Mouse (Mus musculus) right cerebral cortex, adult 2 months (tissue): ENCODE data around the gene Opalin.

Experiments used
- DNase-seq, 2 experiments: peaks; one replicate each; pipeline ENCODE4 v3.0.0; 2021 to 2022; ENCODE audit warnings: low spot score in 2 of 2

Gene Opalin

DNA sequence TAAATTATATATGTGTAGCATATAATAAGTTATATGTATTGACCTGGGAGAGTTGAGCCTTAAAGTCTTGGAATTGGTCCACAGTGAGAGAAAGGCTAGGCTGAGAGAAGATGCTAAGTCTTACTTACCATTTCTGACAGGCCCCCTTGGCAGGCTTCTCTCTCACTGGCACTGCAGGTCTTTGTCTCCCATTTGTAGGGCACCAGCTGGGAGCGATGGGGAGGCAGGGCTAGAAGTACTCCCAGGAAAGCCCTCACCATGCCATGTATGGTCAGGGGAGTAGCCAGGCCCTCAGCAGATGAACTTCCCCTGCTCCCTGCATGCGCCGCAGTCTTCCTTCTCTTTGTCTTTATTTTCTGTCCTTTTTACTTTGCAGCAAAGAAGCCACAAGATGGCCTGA lies at the start of gene Opalin:
Gene Opalin (minus strand): TSS at position 208 of the 400 bp plus-strand sequence.
- DNase-seq: no peak

DNA sequence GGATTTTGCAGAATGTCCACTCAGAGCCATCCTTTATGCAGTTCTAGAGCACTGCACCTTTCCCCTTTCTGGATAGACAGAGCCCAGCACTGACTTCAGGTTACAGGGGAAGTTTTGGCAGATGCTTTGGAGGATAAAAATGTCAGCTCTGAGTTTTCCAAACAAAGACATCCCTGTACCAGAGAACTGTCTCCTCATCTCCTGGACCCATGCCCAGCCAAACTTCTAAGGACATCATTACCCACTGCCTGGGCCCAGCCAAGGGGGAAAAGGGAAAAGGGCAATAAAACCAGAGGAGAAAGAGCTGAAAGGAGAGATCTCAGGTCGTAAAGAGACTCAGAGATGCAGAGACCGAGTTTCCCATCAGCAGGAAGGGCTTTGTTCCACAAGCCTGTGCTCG lies 46.1 kb upstream of the Opalin start:
- DNase-seq: no peak

DNA sequence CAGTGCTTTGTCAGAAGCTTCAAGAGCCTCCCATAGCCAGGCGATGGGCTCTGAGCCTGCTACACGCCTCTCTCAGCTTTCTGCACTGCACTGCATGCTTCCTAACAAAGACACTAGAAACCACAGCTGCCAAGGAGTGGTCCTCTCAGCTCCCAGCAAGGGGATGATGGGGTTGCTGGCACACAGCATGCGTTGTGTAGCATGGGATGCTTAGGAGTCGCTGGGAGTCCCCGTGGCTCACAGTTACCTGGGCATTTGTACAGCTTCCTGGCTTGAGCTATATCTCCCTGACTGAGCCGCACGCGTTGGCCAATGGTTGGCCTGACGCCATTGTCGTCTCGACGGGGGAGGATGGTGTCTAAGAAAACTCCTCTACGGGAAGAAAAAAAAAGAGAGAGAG lies 43.0 kb upstream of the Opalin start:
- peak; percentile 65 to 78 for DNase-seq

DNA sequence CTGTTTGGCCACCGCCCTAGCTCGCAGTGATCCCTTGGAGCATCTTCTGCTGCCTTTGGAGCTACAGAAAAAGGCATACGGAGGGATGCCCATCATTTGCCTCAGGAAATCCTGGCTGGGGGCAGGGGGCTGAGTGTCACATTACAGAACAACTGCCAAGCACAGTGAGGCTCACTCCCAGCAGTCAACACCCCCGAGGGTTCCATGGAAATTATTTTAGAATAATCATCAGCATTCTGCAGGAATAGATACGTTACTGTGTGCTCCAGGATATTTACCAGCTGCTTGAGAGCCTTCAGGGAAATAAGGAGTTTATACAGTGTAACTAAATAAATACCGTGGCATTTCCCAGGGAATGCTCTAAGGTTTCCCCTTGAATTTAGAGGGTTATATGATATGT lies 41.4 kb upstream of the Opalin start:
- no peak for DNase-seq

DNA sequence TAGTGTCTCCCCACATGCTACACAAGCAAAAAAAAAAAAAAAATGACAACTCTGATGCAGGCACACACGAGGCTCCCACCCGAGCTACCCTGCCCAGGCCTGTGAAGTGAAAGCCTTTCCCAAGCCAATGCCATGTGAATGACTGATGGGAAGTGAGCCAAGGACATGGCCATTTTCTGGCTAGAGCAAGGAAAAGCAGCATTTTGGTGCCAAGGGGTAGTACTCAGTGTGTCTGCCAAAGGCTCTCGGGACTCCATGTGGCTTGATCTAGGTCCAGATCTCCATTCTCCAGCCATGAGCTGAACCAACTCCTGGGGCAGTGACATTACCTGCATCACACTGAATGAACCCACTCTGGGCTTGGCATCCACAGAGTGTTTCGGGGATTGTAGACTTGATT lies 40.4 kb upstream of the Opalin start:
- no peak for DNase-seq

DNA sequence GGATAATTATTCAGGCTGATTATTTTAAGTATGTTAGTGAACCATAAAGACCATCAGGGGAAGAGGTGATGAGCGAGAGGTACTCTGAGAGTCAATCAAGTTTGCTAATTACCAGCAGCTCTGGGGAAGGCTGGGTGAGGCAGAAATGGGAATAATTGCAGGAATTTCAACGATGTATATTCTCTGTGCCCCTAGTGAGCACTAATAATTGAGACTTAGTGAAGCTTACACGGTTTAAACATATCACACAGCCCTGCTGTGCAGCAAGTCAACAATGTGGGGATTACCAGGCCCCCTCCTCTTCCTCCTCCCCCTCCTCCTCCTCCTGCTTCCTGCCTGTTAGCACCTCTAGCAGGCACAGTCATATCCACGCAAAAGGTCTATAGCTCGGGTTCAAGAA lies 37.7 kb upstream of the Opalin start:
- no peak for DNase-seq

DNA sequence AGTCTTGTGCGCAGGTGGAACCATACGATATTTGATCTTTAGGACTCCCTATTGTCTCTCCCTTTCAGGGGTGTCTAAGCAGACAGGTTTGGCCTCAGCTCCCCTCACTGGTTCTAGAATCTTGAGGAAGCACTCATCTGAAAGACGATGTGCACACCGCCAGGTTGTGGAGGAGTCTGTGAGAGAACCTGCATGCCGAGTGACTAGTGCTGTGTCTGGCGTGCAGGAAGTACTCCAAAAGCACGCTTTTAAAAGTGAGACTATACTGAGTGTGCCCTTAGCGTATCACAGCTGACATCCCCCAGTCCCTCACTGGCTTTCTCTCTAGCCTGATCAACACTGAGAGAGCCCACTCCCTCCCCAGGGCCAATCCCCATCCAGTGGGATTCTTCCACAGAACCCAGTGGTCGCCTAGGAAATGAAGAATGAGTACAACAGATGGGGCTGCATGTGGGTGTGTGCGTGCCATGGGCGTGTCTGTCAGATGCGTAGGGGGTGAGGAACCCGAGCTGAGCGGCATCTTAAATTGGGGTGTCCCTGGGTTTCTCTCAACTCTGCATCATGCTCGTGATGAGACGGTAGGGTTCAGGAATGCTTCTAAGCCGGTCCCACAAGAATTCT lies 37.1 kb upstream of the Opalin start:
- DNase-seq: peak; percentile 61 to 67

DNA sequence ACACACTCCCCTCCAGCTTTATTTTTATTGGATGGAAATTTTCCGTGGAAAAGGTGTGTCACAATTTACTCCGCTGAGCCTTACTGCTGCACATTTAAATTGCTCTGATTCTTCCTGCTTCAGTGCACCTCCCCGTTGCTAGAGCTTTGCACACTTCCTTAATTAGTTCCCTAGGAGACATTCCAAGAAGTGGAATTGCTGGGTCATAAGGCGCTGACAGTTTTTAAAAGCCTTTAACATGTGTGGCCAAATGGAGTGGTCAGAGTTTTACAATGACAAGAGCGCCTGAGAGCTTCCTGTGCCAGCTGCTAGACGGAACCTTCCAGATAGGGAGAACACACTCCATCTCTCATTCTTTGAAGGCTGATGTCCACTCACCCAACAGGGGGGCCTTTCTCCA lies 35.7 kb upstream of the Opalin start:
- DNase-seq: no peak

DNA sequence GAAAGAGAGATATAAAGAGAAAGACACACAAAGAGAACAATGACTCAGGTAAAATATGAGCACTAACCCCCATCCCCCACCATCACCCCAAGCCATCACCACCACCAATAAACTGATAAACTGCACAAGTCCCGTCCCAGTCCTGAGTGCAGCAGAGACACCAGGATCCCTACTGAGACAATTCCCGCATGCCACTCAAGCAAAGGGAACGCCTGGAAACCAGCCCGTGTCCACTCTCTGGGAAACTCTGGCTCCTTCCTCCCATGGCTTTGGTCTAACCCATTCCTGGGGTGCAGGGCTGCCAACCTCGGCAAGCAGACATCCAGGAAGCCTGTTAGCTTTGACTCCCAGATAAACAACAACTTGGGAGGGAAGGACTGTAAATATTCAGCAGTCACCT lies 33.1 kb upstream of the Opalin start:
- DNase-seq: no peak

DNA sequence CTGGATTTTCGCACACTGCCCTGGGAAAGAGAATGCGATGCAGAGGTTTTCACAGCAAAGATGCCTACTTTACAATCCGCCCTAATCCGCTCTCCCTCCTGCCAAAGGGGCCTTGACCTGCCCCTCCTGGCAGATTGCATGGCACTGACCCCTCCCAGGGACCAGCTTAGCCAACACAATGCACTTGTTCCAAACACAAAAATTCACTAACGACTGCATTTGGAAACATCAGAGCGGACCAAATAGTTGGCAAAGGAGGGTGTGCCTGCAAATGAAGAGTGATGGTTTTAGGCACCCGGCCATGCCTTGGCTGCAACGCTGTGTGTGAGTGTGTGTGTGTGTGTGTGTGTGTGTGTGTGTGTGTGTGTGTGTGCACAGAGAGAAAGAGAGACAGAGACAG lies 32.6 kb upstream of the Opalin start:
- no peak for DNase-seq

DNA sequence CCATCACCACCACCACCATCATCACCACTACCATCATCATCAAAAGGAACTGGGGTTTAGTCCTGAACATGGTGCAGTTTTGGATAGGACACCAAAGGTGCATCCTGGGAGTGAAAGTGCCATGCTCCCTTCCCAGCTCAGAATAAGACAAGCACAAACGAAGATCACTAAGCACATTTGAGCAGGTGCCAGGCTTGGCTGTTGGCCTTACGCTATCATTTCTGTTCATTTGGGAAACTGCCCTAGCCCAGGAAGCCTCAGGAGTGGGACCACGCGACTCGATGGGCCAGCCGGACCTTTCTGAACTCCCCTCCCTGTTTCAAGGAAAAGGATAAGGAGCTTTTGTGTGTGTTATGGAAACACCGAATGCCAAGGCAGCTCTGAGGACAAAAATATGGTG lies 31.8 kb upstream of the Opalin start:
- no peak for DNase-seq

DNA sequence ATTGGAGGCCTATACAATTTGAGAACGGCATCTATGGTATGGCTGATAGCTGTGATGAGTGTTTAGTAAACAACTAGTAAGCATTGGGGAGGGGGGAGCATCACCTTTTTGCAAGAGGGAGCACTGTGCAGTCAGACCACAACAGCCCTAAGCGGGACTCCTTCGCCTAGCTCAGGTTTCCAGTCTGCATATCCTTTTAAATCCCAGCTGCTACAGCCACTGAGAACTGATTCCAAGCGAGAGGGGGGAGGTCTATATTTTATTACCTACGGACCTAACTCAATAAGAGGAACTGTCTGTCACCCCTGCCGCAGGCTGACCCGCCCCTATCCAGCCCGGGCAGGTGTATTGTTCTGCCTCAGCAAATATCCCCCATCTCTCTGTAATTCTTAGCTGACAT lies 30.6 kb upstream of the Opalin start:
- DNase-seq: no peak

DNA sequence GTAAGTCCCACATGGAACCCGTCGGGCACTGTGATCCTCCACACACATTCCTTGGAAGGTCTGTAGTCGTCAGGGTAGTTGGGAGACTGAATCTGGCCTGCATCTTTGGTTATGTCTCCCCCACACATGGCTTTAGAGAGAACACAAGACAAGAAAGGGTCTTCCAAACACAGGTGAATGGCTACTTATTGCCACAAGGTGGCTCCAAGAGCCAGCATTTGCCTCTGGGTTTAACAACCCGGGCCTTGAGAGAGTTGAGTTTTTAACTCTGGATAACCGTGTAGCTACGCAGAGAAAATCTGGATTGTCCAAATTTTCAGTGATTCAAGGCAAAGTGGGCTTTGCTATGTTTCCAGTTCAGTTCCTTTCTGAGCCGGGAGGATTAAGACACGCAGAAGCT lies 28.0 kb upstream of the Opalin start:
- peak; percentile 51 to 61 for DNase-seq

DNA sequence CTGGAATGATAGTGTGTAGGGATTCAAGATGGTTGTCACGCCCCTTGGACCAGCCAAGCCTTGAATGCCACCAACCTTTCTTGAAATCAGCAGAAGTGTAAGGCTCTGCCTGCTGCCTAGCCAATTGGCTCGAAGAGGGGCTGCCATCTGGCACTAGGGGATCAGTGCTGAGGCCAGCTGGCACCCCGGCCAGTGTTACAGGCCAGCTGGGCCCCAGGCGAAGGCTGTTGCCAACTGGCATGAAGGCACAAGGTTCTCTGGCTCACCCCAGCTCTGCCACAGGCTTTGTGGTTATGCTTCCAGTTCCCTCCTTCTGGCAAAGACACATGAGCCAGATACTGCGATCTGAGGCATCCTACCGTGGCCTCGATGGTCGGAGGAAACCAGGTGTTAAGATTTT lies 24.5 kb upstream of the Opalin start:
- DNase-seq: peak; percentile 31 to 67

DNA sequence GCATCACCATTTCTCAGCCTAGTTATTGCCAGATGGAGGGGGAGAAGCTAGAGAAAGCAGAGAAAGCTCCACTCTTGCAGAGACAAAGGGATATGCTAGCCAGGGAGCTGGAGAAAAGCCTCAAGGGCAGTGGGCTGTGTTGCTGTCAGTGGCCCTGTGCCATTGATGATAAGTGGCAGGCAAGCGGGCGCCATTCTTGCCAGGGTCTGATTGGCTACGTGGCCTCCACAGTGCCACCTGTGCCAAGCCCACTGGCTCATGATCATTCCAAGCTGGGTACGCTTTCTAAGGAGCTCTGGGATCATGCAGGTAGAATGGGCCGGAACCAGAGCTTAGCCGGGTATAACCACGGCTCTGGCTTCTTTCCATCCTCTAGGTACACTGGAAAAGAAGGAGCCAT lies 23.9 kb upstream of the Opalin start:
- DNase-seq: no peak

DNA sequence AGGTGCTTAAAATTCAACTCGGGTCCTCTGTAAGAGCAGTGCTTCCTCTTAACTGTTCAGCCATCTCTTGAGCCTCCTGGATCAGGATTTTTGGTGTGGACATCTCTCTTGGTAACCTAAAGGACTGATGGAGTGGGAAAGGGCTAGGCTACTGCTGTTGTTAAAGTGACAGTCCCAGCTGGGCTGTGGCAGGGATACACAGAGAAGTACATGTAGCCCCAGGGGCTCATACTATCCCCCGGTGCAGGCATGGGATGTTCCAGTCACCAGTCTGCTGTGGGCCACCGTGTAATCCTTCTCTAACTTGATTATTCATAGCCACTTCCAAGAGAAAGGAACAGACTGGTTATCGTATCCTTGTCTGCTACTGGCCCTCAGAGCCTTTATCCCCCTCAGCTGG lies 20.1 kb upstream of the Opalin start:
- DNase-seq: no peak

DNA sequence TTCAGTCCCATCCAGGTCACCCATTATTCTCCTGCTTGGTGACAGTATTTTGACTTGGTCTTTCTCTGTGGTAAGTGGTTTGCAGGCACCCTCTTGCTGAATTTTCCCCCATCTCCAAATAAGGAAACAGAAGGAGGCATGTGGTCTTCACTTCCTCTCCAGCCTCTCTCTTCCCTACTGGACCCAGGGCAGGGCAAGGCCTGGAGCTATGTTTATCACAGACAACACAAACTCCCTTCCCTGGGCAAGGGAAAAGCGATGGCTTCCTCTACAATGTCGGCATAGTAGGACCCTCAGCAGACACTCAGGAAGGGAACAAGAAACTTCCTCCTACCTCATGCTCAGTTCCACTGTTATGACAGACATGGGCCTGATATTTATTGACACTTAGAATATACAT lies 15.0 kb upstream of the Opalin start:
- no peak for DNase-seq

DNA sequence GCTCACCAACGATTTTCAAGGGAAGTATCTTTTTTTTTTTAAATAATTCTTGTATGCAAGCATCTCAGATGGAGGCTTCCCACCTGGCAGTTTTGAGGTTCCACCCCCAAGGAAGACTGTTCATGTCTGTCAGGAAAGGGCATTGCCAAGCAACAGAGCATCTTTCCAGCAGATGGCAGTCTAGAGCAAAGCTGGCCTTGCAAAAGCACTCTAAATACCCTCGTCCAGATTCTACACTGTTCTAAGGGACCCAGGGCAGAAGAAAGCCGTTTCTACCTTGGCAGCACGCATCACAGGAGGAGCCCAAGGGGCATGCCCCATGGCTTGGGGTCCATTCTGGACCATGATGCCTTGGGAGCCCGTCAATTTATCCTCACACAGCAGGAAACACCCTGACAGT lies 12.9 kb upstream of the Opalin start:
- peak; percentile 78 to 80 for DNase-seq

DNA sequence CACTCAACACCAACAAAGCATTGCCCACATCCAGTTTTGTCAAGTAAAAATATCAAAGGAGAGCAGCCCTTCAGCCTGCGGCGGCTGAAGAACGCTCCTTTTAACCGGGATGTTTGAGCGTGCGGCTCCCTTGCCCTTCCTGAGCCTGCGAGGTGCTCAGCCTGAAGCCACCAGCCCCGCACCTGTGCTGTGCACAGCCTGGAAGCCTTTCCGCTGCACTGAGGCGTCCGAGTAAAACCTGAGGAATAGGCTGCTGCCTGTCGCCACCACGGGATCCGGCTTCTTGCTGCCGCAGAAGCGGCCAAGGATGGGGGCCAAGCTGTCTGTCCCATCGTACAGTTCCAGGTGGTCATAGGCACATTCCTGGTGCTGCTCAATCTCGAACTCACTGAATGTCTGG lies 11.6 kb upstream of the Opalin start:
- DNase-seq: no peak

DNA sequence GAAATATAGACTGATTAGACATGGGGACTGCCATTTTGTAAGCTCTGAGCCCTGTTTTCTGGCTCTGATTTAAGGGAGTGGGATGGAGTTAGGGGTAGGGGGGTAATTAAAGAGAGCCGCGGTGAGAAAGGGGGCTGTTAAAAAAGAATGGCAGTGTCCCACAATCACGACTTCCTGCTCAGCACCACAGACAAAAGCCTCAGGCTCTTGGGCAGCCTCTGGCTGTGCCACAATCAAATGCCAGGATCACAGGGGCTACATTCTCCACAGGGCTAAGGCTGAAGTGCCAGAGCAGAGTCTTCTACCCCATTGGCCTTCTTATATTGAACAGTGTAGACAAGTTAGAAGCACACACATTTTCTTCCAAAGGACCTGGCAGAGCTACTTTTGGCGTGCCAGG lies 11.0 kb upstream of the Opalin start:
- DNase-seq: no peak

DNA sequence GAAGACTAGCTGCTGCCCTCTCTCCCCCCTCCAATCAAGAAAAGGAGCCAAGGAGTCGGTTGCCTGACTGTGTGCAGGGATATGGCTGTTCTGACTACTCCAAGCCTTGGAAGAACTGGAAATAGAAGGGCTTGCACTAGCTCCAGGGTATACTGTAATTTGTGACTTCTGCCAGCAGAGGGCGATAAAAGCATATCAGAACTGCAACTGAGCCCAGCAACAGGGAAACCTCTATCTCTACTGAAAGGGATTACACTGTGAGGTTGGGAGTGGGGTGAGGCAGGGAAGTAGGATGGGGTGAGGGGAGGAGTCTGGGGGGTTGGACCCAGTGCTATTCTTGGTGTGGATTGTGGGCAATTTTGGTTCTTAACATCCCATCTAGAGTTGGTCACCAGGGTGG lies 9.8 kb upstream of the Opalin start:
- peak; percentile 87 to 91 for DNase-seq

DNA sequence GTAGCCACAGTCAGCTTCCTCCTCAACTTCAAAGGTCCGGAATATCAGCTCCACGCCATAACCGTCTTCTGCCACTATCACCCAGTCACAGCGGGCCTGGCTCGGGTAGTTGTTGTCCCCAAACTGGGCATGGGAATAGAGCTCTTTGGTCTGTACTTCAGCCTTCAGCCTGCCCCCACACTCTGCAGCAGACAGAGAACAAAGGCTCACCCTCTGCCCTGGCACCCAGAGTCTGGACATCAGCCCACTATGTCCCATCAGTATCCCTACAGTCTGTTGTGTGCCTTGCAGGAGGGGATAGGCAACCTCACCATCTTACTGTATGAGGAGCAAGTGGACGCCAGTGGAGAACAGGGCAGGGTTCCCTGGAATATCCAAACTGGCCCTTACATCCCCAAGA lies 9.4 kb upstream of the Opalin start:
- DNase-seq: peak in 1 of 2 experiments; percentile 10

DNA sequence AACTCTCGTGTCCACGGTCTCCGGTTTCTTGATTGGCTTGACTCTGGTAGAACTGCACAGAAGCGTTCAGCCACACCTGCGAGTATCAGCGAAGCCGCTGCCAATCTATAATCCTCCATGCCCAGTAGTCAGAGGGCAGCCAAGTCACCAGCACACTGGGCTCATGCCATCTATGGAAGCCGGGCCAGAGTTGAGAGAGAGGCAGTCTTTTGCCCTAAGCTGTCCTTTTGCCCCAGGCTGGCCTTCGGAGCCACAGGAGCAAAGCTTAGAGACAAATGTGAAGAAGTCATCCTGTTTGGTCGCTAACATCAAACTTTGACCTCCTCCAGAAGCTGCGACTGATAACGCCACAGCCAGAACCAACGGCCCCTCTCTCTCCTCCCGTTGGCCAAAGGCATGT lies 6.7 kb upstream of the Opalin start:
- no peak for DNase-seq

DNA sequence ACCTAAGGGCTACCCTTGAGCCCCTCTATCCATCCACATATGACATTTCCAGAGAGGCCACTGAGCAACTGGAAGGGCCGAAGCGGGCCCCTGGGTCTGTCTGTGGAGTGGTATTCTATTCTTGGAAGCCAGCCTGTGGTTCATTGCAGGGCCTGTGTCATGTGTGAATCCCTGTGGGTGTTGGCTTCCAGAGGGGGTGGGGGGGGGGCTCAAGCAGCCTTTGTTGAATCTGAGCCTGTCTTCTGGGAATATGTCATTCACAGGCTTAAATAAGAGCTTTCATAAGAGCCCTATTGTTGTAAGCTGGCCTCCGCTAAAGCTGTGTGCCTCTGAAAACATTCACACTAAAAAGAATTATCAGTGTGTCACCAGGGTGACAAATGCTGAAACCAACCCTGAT lies 4.7 kb upstream of the Opalin start:
- no peak for DNase-seq
